Mouse (Mus musculus): Measurements from ENCODE around the gene 1700012A03Rik. TPM values are rescaled to one million over a fixed set of nuclear protein-coding genes. Genes with fewer than 3 reads are reported as not detected.

Gene 1700012A03Rik
- not detected in 2 replicates for polyA plus RNA-seq (2012; rRNA removed)

DNA sequence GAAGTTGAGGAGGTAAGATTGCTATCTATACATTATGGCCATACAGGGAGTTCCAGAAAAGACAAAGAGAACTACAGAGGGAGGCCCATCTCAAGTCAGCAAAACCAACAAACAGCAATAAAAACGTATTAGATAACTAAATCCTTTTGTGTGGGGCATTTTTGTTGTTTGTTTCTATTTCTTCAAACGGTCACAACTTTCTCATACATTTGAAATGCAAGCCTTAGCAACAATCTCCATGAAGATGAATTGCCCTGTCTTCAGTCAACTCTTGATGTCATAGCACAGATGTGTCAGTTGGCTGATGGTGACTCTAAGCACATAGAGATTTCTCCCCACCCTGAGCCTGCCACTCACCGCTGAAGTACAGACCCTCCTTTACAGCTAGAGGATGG lies at the start of gene 1700012A03Rik:
Gene 1700012A03Rik, plus strand, starts transcription at position 296 of the 395 bp plus-strand sequence.
- no peak for TF ChIP-seq CTCF (IDR thresholded peaks at IDR 0.05; ENCODE audit: extremely low read depth, insufficient read length, insufficient replicate concordance, low read depth, low read length)
- no peak for TF ChIP-seq POLR2A (IDR thresholded peaks at IDR 0.05; ENCODE audit: low read depth, low read length)
- Histone ChIP-seq H3K27me3 (ENCODE audit: control insufficient read depth, insufficient read depth, low read length) (no peaks in the 10 kb centered on the region), H3K27ac (ENCODE audit: insufficient read depth, low read depth, low read length) (no peak within 1 kb of the TSS), H3K4me3 (ENCODE audit: low read depth, low read length) (no peak within 1 kb of the TSS), H3K36me3 (ENCODE audit: control insufficient read depth, insufficient read depth, low read length) (no peaks in the 10 kb centered on the region), H3K4me1 (ENCODE audit: control insufficient read depth, insufficient read depth, insufficient read length, low read length) (no peaks in the 10 kb centered on the region)
- WGBS: 67% methylated on average over 3 of the region's 3 CpGs

DNA sequence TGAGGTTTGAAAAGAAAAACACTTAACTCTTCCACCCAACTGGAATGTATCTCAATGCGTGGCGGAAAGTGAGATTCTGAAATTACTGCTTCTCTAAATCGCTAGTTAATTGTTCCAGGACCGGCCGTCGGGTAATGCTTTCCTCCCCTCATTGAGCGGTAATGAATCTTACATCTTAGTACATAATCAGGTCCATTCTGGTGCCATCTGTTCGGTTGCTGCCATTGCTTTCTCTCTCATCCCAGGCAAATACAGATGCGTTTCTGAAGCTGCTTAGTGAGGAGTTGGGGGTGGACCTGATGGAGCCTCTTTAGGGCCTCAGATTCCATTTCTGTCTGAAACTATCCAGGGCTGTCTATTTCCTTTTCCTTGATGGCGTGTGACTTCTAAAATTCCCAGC lies 45.8 kb upstream of the 1700012A03Rik start:
- Histone ChIP-seq H3K27ac (ENCODE audit: insufficient read depth, low read depth, low read length) (no peak overlapping the region), H3K4me1 (ENCODE audit: control insufficient read depth, insufficient read depth, insufficient read length, low read length) (no peaks in the 10 kb centered on the region), H3K36me3 (ENCODE audit: control insufficient read depth, insufficient read depth, low read length) (no peaks in the 10 kb centered on the region), H3K4me3 (ENCODE audit: low read depth, low read length) (no peak overlapping the region), H3K27me3 (ENCODE audit: control insufficient read depth, insufficient read depth, low read length) (no peaks in the 10 kb centered on the region)
- 93% methylated on average over 10 of the region's 10 CpGs for WGBS
- TF ChIP-seq CTCF (IDR thresholded peaks at IDR 0.05; ENCODE audit: extremely low read depth, insufficient read length, insufficient replicate concordance, low read depth, low read length) (no peak), POLR2A (IDR thresholded peaks at IDR 0.05; ENCODE audit: low read depth, low read length) (no peak)

DNA sequence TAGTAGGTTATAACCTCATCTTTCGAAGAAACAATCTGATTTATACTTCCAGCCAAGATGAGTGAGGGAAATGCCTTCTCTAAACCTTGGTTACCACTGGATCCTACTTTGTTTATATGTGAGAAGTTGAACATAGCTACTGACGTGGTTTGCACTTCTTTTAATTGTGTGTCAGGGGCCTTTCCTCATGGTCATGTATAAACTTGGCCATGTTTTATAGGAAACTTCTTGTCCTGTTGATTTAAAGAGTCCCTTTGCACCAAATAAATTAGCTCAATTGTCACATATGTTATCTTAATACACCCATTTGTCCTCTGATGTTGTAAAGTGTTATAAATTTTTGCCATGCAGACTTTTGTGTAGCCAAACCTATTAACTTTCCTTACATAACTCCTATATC lies 44.1 kb upstream of the 1700012A03Rik start:
- H3K4me3 ChIP-seq (ENCODE audit: low read depth, low read length): no peak overlapping the region
- TF ChIP-seq POLR2A (IDR thresholded peaks at IDR 0.05; ENCODE audit: low read depth, low read length) (no peak), CTCF (IDR thresholded peaks at IDR 0.05; ENCODE audit: extremely low read depth, insufficient read length, insufficient replicate concordance, low read depth, low read length) (no peak)
- WGBS: 62% methylated on average over 2 of the region's 2 CpGs

DNA sequence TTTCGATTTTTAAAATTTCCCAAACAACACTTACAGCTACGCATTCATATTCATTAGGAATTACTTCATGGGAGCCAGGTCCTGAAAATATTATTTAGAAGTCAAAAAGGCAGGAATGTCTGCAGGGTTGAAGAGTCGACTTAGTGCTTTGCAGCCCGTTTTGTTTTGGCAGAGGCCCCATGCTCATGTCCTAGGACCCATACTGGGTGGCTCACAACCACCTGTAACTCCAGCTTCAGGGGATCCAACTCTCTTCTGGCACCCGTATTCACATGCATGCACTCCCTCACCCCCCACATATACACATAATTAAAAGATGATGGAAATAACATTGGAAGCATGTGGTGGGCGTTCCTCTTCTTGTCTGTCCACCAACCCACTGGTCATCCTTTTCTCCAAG lies 43.7 kb upstream of the 1700012A03Rik start:
- Histone ChIP-seq H3K36me3 (ENCODE audit: control insufficient read depth, insufficient read depth, low read length) (no peaks in the 10 kb centered on the region), H3K4me3 (ENCODE audit: low read depth, low read length) (no peak overlapping the region), H3K27me3 (ENCODE audit: control insufficient read depth, insufficient read depth, low read length) (no peaks in the 10 kb centered on the region), H3K27ac (ENCODE audit: insufficient read depth, low read depth, low read length) (no peak overlapping the region), H3K4me1 (ENCODE audit: control insufficient read depth, insufficient read depth, insufficient read length, low read length) (no peaks in the 10 kb centered on the region)
- WGBS: 73% methylated on average over 6 of the region's 6 CpGs
- TF ChIP-seq CTCF (IDR thresholded peaks at IDR 0.05; ENCODE audit: extremely low read depth, insufficient read length, insufficient replicate concordance, low read depth, low read length) (no peak), POLR2A (IDR thresholded peaks at IDR 0.05; ENCODE audit: low read depth, low read length) (no peak)

More for the DNA sequence above, 44.1 kb upstream of the 1700012A03Rik start:
- no peaks in the 10 kb centered on the region for H3K36me3 ChIP-seq (ENCODE audit: control insufficient read depth, insufficient read depth, low read length)
- no peaks in the 10 kb centered on the region for H3K4me1 ChIP-seq (ENCODE audit: control insufficient read depth, insufficient read depth, insufficient read length, low read length)
- no peaks in the 10 kb centered on the region for H3K27me3 ChIP-seq (ENCODE audit: control insufficient read depth, insufficient read depth, low read length)
- no peak overlapping the region for H3K27ac ChIP-seq (ENCODE audit: insufficient read depth, low read depth, low read length)

DNA sequence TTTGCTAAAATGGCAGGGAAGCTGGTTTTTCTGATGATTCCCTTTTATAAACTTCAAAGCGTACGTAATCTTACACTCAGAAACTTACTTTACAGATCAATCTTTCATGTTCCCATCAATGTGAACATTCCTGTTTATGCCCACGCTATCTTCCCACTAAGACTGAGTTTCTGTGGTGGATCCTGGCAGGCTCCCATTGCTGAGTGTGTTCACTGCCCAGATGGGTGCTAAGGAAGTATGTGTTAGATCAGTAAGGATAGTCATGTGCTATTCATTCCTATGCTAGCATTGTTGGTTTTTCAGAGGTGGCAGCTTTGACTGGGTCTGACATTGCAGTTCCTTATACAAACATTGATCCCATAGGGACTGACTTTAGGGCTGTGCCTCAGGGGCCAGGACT lies 42.7 kb upstream of the 1700012A03Rik start:
- no peak for TF ChIP-seq CTCF (IDR thresholded peaks at IDR 0.05; ENCODE audit: extremely low read depth, insufficient read length, insufficient replicate concordance, low read depth, low read length)
- no peak for TF ChIP-seq POLR2A (IDR thresholded peaks at IDR 0.05; ENCODE audit: low read depth, low read length)
- WGBS: 91% methylated on average over 3 of the region's 3 CpGs
- Histone ChIP-seq H3K27ac (ENCODE audit: insufficient read depth, low read depth, low read length) (no peak overlapping the region), H3K27me3 (ENCODE audit: control insufficient read depth, insufficient read depth, low read length) (no peaks in the 10 kb centered on the region), H3K4me3 (ENCODE audit: low read depth, low read length) (no peak overlapping the region), H3K4me1 (ENCODE audit: control insufficient read depth, insufficient read depth, insufficient read length, low read length) (no peaks in the 10 kb centered on the region), H3K36me3 (ENCODE audit: control insufficient read depth, insufficient read depth, low read length) (no peaks in the 10 kb centered on the region)

DNA sequence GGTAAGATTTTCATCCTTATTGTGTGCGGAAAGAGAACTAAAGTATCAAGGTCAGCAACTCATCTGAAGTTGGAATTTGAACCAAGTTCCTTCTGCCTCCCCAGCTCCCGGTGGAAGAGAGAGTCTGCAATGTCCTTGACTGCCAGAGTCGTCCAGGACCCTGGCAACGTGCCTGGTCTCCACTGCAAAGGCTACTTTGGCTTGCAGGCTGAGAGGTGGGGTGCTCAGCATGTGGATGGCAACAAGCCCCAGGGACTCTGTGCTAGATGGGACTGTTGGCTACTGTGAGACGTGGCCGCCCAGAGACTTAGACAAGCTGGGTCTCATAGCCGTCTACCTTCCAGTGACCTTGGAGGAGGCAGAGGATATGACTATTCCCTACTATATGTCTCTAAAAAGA lies 33.2 kb upstream of the 1700012A03Rik start:
- 69% methylated on average over 7 of the region's 7 CpGs for WGBS
- TF ChIP-seq CTCF (IDR thresholded peaks at IDR 0.05; ENCODE audit: extremely low read depth, insufficient read length, insufficient replicate concordance, low read depth, low read length) (no peak), POLR2A (IDR thresholded peaks at IDR 0.05; ENCODE audit: low read depth, low read length) (no peak)
- H3K27ac ChIP-seq (ENCODE audit: insufficient read depth, low read depth, low read length): no peak overlapping the region

DNA sequence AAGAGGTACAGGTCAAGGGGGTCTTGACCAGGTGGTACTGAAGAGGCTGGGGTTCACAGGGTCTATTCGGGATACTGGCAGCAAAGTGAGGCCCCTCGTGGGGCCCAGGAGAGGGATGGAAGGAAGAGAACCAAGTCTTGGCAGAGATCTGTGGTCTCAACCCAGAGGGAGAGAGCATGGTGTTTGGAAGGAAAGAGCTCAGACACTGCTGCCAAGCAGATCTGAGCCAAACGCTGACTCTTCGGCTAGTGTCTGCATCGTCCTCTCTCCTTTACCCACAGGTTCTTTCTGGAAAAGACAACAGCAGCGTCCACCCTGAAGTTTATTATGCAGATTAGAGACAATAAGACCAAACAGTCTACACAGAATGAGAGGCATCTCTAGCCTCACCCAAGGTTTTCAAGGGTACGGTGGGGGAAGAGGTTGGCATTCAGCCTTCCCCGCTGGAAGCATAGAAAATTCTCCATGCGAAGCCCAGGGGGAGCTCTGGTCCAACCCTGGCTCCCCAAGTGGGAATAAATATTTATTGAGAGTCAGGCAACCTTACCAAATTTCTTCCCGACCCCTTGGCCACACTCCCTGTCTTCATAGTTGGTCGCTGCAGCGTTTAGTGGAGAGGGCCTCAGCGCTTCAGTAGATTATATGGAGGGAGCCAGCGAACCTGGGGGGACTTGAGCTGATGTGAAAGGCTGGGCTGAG lies 32.5 kb upstream of the 1700012A03Rik start:
- Histone ChIP-seq H3K27ac (ENCODE audit: insufficient read depth, low read depth, low read length) (no peak overlapping the region), H3K4me3 (ENCODE audit: low read depth, low read length) (no peak overlapping the region), H3K36me3 (ENCODE audit: control insufficient read depth, insufficient read depth, low read length) (no peaks in the 10 kb centered on the region), H3K4me1 (ENCODE audit: control insufficient read depth, insufficient read depth, insufficient read length, low read length) (no peaks in the 10 kb centered on the region), H3K27me3 (ENCODE audit: control insufficient read depth, insufficient read depth, low read length) (no peaks in the 10 kb centered on the region)
- TF ChIP-seq POLR2A (IDR thresholded peaks at IDR 0.05; ENCODE audit: low read depth, low read length) (no peak), CTCF (IDR thresholded peaks at IDR 0.05; ENCODE audit: extremely low read depth, insufficient read length, insufficient replicate concordance, low read depth, low read length) (no peak)
- WGBS: 79% methylated on average over 14 of the region's 14 CpGs

More for the DNA sequence above, 33.2 kb upstream of the 1700012A03Rik start:
- Histone ChIP-seq H3K4me1 (ENCODE audit: control insufficient read depth, insufficient read depth, insufficient read length, low read length) (no peaks in the 10 kb centered on the region), H3K27me3 (ENCODE audit: control insufficient read depth, insufficient read depth, low read length) (no peaks in the 10 kb centered on the region), H3K36me3 (ENCODE audit: control insufficient read depth, insufficient read depth, low read length) (no peaks in the 10 kb centered on the region), H3K4me3 (ENCODE audit: low read depth, low read length) (no peak overlapping the region)
